In genomic region chrX:11277083-11277482, GRCm38 (mm10) we compare ENCODE assay signal across 38 mouse cellular contexts. TPM values are rescaled to one million over a fixed set of nuclear protein-coding genes. Genes with fewer than 3 reads are reported as not detected.
"Had no signal": no experiment of that assay in that cellular context is flagged by ENCODE, and none has a peak within 500 bp of the region (broad histone marks: within the 10 kb centered on the region; RNA-seq: fewer than 3 reads in every experiment).

No protein-coding gene starts in this region.

- ATAC-seq: hindbrain, embryonic 16.5 days; inflammation-experienced regulatory T-cells, adult 6 months; intestine, embryonic 15.5 days; intestine, postnatal 0 days had no signal

- H3K4me3 ChIP-seq: gastrocnemius, adult 2 months; heart, embryonic 10.5 days; heart, embryonic 12.5 days; hindbrain, embryonic 10.5 days; hindbrain, embryonic 12.5 days; intestine, embryonic 15.5 days; kidney, embryonic 15.5 days; layer of hippocampus, adult 2 months; left cerebral cortex, adult 2 months; limb, embryonic 10.5 days; limb, embryonic 12.5 days had no signal

- H3K4me1 ChIP-seq: heart, embryonic 10.5 days; heart, embryonic 12.5 days; hindbrain, embryonic 10.5 days; hindbrain, embryonic 12.5 days; intestine, embryonic 15.5 days; kidney, embryonic 15.5 days; limb, embryonic 10.5 days; limb, embryonic 12.5 days had no signal

- H3K27me3 ChIP-seq: hindbrain, embryonic 12.5 days; intestine, embryonic 15.5 days had no signal

- DNase-seq: gastrocnemius, adult 2 months; gastrocnemius, postnatal 10 days; gastrocnemius, postnatal 25 days; heart, adult 18-20 months; heart, postnatal 10 days; heart, postnatal 4 days; kidney, adult 2 months; kidney, adult 9 months; kidney, postnatal 25 days; kidney, postnatal 4 days; liver had no signal

- H3K27ac ChIP-seq: gastrocnemius, adult 2 months; heart, embryonic 10.5 days; hindbrain, embryonic 10.5 days; hindbrain, embryonic 12.5 days; hindbrain, embryonic 14.5 days; intestine, embryonic 15.5 days; kidney, embryonic 15.5 days; kidney, postnatal 0 days; layer of hippocampus, adult 2 months; left cerebral cortex, adult 2 months; limb, embryonic 10.5 days; limb, embryonic 12.5 days had no signal

- H3K4me2 ChIP-seq: heart, embryonic 12.5 days; hindbrain, embryonic 12.5 days; hindbrain, embryonic 14.5 days; intestine, embryonic 15.5 days; kidney, embryonic 15.5 days; limb, embryonic 12.5 days had no signal

- H3K9ac ChIP-seq: heart, embryonic 12.5 days; hindbrain, embryonic 12.5 days; hindbrain, embryonic 14.5 days; intestine, embryonic 15.5 days; kidney, embryonic 15.5 days; limb, embryonic 12.5 days had no signal

- H3K9me3 ChIP-seq: heart, embryonic 10.5 days; heart, embryonic 12.5 days; hindbrain, embryonic 10.5 days; hindbrain, embryonic 12.5 days; intestine, embryonic 15.5 days; kidney, embryonic 15.5 days; limb, embryonic 10.5 days; limb, embryonic 12.5 days had no signal

- H3K36me3 ChIP-seq: heart, embryonic 10.5 days; heart, embryonic 12.5 days; hindbrain, embryonic 10.5 days; hindbrain, embryonic 12.5 days; intestine, embryonic 15.5 days; kidney, embryonic 15.5 days; limb, embryonic 10.5 days; limb, embryonic 12.5 days had no signal

RNA-seq across cellular contexts. Expression of gene H2al1a, which starts 22.0 kb away (rescaled TPM):
- total RNA-seq: gastrocnemius, adult 2 months; gastrocnemius, postnatal 10 days; gastrocnemius, postnatal 25 days; gastrocnemius, postnatal 4 days; granulocyte monocyte progenitor cell, adult 5-6 weeks; heart, adult 18-20 months; heart, adult 8-10 months; heart, postnatal 10 days; heart, postnatal 25 days; heart, postnatal 4 days; layer of hippocampus, adult 2 months; layer of hippocampus, postnatal 10 days; layer of hippocampus, postnatal 25 days; left cerebral cortex, adult 2 months; left cerebral cortex, postnatal 14 days; left cerebral cortex, postnatal 36 days had no signal
- polyA plus RNA-seq: frontal cortex, adult 2 months; heart, embryonic 10.5 days; heart, embryonic 12.5 days; heart, embryonic 14.5 days; heart, embryonic 16.5 days; hindbrain, embryonic 10.5 days; hindbrain, embryonic 12.5 days; hindbrain, embryonic 14.5 days; hindbrain, embryonic 16.5 days; inflammation-experienced regulatory T-cells, adult 6 months; intestine, embryonic 15.5 days; intestine, postnatal 0 days; kidney, adult 2 months; kidney, embryonic 15.5 days; kidney, postnatal 0 days; limb, embryonic 10.5 days; limb, embryonic 12.5 days; limb, embryonic 14.5 days had no signal

RNA-seq across cellular contexts. Expression of gene H2al1b, which starts 25.1 kb away (rescaled TPM):
- total RNA-seq: gastrocnemius, adult 2 months; gastrocnemius, postnatal 10 days; gastrocnemius, postnatal 25 days; gastrocnemius, postnatal 4 days; granulocyte monocyte progenitor cell, adult 5-6 weeks; heart, adult 18-20 months; heart, adult 8-10 months; heart, postnatal 10 days; heart, postnatal 25 days; heart, postnatal 4 days; layer of hippocampus, adult 2 months; layer of hippocampus, postnatal 10 days; layer of hippocampus, postnatal 25 days; left cerebral cortex, adult 2 months; left cerebral cortex, postnatal 14 days; left cerebral cortex, postnatal 36 days had no signal
- polyA plus RNA-seq: frontal cortex, adult 2 months; heart, embryonic 10.5 days; heart, embryonic 12.5 days; heart, embryonic 14.5 days; heart, embryonic 16.5 days; hindbrain, embryonic 10.5 days; hindbrain, embryonic 12.5 days; hindbrain, embryonic 14.5 days; hindbrain, embryonic 16.5 days; inflammation-experienced regulatory T-cells, adult 6 months; intestine, embryonic 15.5 days; intestine, postnatal 0 days; kidney, adult 2 months; kidney, embryonic 15.5 days; kidney, postnatal 0 days; limb, embryonic 10.5 days; limb, embryonic 12.5 days; limb, embryonic 14.5 days had no signal

RNA-seq across cellular contexts. Expression of gene H2al1c, which starts 28.4 kb away (rescaled TPM):
- total RNA-seq: gastrocnemius, adult 2 months; gastrocnemius, postnatal 10 days; gastrocnemius, postnatal 25 days; gastrocnemius, postnatal 4 days; granulocyte monocyte progenitor cell, adult 5-6 weeks; heart, adult 18-20 months; heart, adult 8-10 months; heart, postnatal 10 days; heart, postnatal 25 days; heart, postnatal 4 days; layer of hippocampus, adult 2 months; layer of hippocampus, postnatal 10 days; layer of hippocampus, postnatal 25 days; left cerebral cortex, adult 2 months; left cerebral cortex, postnatal 14 days; left cerebral cortex, postnatal 36 days had no signal
- polyA plus RNA-seq: frontal cortex, adult 2 months; heart, embryonic 10.5 days; heart, embryonic 12.5 days; heart, embryonic 14.5 days; heart, embryonic 16.5 days; hindbrain, embryonic 10.5 days; hindbrain, embryonic 12.5 days; hindbrain, embryonic 14.5 days; hindbrain, embryonic 16.5 days; inflammation-experienced regulatory T-cells, adult 6 months; intestine, embryonic 15.5 days; intestine, postnatal 0 days; kidney, adult 2 months; kidney, embryonic 15.5 days; kidney, postnatal 0 days; limb, embryonic 10.5 days; limb, embryonic 12.5 days; limb, embryonic 14.5 days had no signal

RNA-seq across cellular contexts. Expression of gene H2al1d, which starts 31.5 kb away (rescaled TPM):
- total RNA-seq: gastrocnemius, adult 2 months; gastrocnemius, postnatal 10 days; gastrocnemius, postnatal 25 days; gastrocnemius, postnatal 4 days; granulocyte monocyte progenitor cell, adult 5-6 weeks; heart, adult 18-20 months; heart, adult 8-10 months; heart, postnatal 10 days; heart, postnatal 25 days; heart, postnatal 4 days; layer of hippocampus, adult 2 months; layer of hippocampus, postnatal 10 days; layer of hippocampus, postnatal 25 days; left cerebral cortex, adult 2 months; left cerebral cortex, postnatal 14 days; left cerebral cortex, postnatal 36 days had no signal
- polyA plus RNA-seq: frontal cortex, adult 2 months; heart, embryonic 10.5 days; heart, embryonic 12.5 days; heart, embryonic 14.5 days; heart, embryonic 16.5 days; hindbrain, embryonic 10.5 days; hindbrain, embryonic 12.5 days; hindbrain, embryonic 14.5 days; hindbrain, embryonic 16.5 days; inflammation-experienced regulatory T-cells, adult 6 months; intestine, embryonic 15.5 days; intestine, postnatal 0 days; kidney, adult 2 months; kidney, embryonic 15.5 days; kidney, postnatal 0 days; limb, embryonic 10.5 days; limb, embryonic 12.5 days; limb, embryonic 14.5 days had no signal

RNA-seq across cellular contexts. Expression of gene H2al1e, which starts 34.7 kb away (rescaled TPM):
- total RNA-seq: gastrocnemius, adult 2 months; gastrocnemius, postnatal 10 days; gastrocnemius, postnatal 25 days; gastrocnemius, postnatal 4 days; granulocyte monocyte progenitor cell, adult 5-6 weeks; heart, adult 18-20 months; heart, adult 8-10 months; heart, postnatal 10 days; heart, postnatal 25 days; heart, postnatal 4 days; layer of hippocampus, adult 2 months; layer of hippocampus, postnatal 10 days; layer of hippocampus, postnatal 25 days; left cerebral cortex, adult 2 months; left cerebral cortex, postnatal 14 days; left cerebral cortex, postnatal 36 days had no signal
- polyA plus RNA-seq: frontal cortex, adult 2 months; heart, embryonic 10.5 days; heart, embryonic 12.5 days; heart, embryonic 14.5 days; heart, embryonic 16.5 days; hindbrain, embryonic 10.5 days; hindbrain, embryonic 12.5 days; hindbrain, embryonic 14.5 days; hindbrain, embryonic 16.5 days; inflammation-experienced regulatory T-cells, adult 6 months; intestine, embryonic 15.5 days; intestine, postnatal 0 days; kidney, adult 2 months; kidney, embryonic 15.5 days; kidney, postnatal 0 days; limb, embryonic 10.5 days; limb, embryonic 12.5 days; limb, embryonic 14.5 days had no signal
